15 mouse cellular contexts compared by ENCODE assay signal in the genomic region with DNA sequence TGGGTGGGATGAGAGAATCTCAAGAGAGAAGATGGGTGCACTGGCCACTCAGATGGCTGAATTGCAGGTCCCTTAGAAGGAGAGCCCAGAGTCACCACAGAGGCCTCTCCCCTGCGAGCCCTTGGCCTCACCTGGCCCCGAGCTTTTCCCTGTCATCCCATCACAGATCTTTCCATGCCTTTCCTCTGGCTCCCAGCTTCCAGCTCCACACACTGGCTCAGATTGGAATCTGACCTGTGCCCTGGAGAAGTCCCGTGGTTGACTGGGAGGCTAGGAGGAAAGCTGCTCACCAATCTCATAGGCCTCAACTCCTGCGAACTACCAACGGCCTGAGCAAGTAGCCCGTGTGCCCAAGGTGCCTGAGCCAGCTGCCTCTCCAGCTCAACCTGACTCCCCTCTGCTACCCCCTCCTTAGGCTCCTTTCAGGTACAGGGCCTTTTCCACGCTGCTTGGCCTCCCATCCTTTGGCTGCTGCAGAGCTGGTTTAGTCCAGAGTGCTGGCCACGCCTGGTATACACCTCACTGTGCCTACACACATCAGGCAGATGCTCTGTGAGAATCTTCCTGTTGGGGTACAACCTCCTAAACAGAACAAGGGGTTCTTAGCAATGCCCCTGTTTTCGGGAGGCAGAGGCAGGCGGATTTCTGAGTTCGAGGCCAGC.
"Had no signal": no experiment of that assay in that cellular context is flagged by ENCODE, and none has a peak within 500 bp of the region (broad histone marks: within the 10 kb centered on the region; RNA-seq: fewer than 3 reads in every experiment).

No protein-coding gene starts in this region.

- DNase-seq: liver; lung, adult 2 months; lung, postnatal 36 days; midbrain, embryonic 14.5 days; retina, postnatal 1 day; right cerebral cortex, postnatal 4 days; spleen, adult 18-20 months had no signal

- H3K27ac ChIP-seq: limb, embryonic 12.5 days; liver, embryonic 14.5 days; midbrain, embryonic 10.5 days; neural tube, embryonic 12.5 days had no signal

- H3K4me3 ChIP-seq: layer of hippocampus, adult 2 months; limb, embryonic 12.5 days; midbrain, embryonic 10.5 days; myocyte; neural tube, embryonic 12.5 days had no signal

- ATAC-seq: intestine, embryonic 16.5 days; lung, postnatal 0 days had no signal

- H3K4me2 ChIP-seq: limb, embryonic 12.5 days; neural tube, embryonic 12.5 days had no signal

- H3K9me3 ChIP-seq: limb, embryonic 12.5 days; midbrain, embryonic 10.5 days; neural tube, embryonic 12.5 days had no signal

- H3K27me3 ChIP-seq: limb, embryonic 12.5 days; neural tube, embryonic 12.5 days had no signal

- H3K9ac ChIP-seq: limb, embryonic 12.5 days; liver, embryonic 14.5 days; neural tube, embryonic 12.5 days had no signal
